Mouse (Mus musculus) erythroblast, adult 5-6 weeks (primary cell): Measurements from ENCODE around the gene Nck2. TPM values are rescaled to one million over a fixed set of nuclear protein-coding genes. Genes with fewer than 3 reads are reported as not detected.

ENCODE experiments used
- ATAC-seq: replicated peaks from 2 replicates; pipeline ENCODE4 v1.8.0; 2016; ENCODE audit warnings: moderate number of reproducible peaks, mild to moderate bottlenecking, moderate TSS enrichment, inconsistent platforms; ENCODE audit not compliant: poor library complexity, low FRiP score, severe bottlenecking
- total RNA-seq, 2 experiments: library from RNA; stranded (forward) in 1 of 2; stranded (reverse) in 1 of 2; fragments of 150-400 nt in 1 of 2; fragments of 200-764, 138-1000 nt in 1 of 2; gene quantifications; 2 replicates each; pipeline versions ENCODE4 v1.2.3 to v1.2.4; 2015 to 2017; ENCODE audit warnings: low replicate concordance in 2 of 2

Nck2 gene
- total RNA-seq, 2 experiments from 2014 or later, result 0.77 to 2.4 TPM

DNA sequence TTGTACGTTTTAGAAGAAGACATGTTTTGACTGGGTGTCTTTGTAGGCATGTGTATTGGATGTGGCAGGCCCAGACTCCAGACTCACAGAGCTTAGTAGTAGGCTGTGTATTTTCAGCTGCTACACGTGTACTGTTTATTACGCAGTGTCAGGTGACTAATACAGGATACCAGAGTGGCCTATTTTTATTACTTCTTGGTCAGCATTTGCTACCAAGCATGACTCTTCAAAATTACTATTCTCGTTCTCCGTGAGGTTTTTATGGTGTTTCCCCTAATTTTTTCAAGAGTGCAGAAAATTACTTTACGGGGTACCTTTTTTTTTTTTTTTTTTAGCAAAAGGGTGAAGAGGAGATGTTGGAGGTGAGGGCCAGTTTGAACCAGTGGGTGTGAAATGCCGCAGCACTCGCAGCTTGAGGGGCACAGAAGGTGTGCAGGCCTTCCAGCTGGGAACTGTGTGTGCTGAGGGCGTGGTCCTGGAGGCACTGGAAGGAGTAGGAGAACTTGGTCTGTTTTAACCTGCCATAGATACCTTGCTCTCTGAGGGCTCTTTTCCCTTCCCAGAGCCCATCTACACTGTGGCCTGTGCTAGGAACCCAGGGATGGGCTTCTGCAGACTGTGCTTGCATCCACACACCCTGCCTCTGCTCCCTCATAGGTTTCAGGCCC lies 21.7 kb downstream of the Nck2 start:
- ATAC-seq, result no peak

DNA sequence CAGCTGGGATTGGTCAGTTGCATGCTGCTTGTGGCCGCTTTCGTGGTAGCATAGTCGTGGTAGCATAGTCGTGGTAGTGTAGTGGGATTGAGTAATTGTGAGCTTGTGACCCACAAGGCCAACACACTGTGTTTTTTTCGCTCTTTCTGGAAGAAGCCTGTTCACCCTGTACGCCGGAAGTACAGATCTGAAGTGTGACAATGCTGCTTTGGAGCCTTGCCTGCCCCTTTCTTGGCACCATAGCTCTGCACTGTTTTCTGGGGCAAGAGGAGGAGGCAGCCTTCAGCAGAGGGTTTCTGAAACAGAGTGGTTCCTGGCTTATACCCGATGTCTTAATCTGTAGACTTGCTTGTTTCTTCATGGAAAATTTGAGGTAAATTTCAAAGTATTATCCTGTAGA lies 23.3 kb downstream of the Nck2 start:
- no peak for ATAC-seq

DNA sequence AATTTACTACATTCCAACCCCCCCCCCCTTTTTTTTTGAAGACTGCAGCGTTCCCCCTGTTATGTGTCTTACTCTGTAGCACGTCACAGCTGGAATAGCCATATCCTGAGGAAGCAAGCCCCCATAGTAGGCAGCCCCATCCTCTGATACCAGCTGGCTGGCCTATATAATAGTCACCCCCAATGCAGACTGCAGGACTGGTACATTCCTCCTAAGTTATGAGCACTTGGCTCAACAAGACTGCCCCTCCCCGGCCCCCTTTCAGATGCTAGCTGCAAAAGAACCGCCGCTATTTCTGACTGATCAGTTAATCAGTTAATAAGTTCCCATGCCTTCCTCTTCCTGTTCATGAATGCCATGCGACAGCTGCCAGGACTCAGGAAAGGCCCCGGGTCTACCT lies 23.8 kb downstream of the Nck2 start:
- no peak for ATAC-seq

DNA sequence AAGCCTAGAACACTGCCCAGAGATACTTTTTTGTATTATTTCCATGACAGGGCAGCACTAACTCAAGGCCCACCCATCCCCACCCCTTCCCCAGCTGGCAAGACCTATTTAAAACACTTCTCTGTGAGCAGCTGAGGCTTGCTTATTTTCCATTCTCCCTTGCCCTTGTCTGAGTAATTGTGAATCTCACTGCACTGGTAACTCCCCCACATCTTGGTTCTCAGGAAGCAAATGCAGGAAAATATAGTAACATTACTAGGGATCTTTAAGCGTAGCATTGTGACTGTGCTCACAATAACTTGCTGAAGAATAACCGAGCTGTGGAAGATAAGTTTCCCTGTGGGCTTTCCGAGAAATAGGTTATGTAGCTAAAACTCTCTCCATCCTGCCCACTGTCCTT lies 24.6 kb downstream of the Nck2 start:
- ATAC-seq, result no peak

DNA sequence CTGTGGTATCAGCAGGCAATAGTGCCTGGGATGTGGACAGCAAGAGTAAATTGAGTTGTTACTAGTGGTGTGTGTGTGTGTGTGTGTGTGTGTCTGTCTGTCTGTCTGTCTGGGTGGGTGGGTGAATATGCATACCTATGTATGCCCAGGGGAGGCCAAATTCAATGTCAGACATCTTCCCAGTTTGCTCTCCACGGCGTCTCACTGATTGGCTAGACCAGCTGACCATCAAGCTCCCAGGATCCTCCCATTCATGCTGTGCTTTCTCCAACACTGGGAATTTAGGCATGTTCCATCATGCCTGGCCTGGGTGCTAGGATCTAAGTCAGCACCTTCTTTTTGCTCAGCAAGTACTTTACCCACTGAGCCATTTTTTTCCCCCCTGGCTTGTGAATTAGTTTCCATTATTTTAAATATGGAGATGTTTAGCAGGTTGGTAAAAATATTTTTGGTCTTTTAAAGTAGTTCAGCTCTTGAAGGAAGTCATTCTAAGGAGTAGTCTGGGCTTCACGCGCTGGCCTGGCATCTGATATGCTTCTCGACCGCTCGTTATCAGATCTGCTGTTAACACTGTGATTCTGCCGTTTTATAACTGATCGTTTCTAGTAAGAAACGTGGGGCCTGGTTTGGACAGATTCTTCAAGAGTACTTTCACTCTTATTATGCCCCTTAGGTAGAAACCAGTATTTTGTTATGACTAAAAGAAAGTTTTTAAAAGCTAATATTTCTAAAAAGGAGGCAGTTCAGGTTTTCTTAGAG lies 26.2 kb downstream of the Nck2 start:
- no peak for ATAC-seq

DNA sequence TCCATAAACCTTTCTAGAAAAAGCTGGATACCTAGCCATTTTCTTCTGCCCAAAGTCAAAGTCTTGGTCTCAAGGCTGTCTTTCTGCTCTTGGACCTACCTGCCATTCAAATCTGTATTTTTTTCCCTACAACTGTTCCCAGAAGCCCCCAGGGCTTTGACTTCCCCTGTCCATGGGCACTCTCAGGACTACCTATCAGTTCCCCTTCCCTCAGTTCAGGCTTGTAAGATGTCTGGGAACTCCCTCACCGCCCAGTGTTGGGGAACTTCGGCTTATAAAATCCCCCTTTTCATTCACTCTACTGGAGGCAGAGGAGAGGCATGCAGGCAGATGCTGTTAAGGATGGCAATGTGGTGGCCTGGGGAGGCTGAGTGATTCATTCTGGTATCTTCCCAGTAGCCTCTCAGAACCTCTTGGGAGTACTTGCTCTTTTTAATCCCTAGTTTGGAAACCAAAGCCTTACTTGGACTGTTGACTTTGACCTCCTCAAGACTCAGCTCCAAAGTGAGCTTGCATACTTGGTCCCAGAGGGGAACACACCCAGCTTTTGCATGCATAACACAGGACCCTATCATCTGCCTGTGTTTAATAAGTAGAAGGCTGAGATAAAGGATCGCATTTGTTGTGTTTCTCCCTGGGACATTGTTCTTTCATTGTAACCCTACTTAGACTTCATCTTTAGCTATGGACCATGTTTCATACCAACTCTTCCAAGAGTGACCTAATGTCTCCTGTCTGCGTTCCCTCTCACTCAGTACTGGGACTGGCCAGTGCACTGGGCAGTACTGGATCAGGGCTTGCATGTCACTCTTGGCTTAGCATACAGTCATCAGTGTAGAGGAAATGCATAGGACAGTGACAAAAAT lies 27.0 kb downstream of the Nck2 start:
- no peak for ATAC-seq

DNA sequence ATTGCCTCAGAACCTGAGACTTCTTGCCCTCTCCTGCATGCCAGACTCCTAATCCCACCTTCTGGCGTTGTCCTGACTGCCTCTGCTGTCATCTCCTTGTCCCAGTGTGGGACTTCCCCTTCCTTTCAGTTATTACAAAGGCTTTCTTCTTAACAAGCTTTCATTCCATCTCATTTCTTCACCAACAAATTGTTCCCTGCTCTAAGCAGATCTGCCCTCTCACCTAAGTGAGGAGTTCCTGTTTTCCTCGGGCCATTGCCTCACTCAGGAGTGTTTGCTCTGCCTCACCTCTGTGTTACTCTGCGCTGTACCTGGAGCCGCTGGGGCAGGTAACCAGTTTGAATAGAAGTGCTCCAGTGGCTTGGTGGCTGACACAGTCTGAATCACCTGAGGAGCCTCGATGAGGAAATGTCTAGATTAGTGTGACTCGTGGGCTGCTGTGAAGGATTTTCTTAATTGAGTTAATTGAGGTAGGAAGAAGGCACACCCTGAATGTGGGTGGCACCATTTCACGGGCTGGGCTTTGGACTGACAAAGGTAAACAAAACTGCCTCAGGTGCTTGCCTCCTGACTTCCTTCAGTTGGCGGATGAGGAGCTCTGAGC lies 27.8 kb downstream of the Nck2 start:
- no peak for ATAC-seq

DNA sequence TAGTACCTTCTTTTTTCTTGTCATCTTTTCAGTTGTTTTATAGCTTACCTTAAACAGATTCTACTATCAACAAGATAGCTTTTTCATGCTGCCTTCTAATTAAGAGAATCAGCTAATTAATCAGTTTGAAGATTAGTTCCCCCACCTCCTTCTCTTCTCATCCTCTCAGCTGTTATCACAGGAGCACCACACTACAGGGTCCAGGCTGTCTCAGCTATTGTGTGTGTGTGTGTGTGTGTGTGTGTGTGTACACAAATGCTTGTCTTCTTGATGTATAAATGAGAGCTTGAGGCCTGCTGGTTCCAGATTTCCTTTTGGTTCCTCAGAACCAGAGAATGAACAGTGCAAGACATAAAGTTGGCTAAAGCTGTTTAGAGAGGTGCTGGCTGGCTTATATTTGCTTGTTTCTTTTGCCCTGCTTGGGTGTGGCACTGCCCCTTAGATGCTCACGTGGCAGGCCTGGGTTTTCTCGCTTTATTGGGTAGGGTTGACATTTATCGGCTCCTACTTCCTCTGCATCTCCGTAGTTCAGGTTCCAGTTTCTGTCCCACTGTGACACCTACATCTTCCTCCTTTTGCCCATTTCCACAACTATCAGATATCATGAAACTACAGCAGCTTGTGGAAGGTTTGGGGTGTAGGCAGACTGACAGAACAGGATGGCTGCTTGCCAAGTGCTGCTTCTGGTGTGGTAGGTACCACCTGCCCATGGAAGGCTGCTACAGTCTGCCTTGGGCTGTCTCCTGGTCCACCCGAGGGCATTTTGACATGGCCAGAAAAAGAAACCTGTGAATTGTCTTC lies 29.6 kb downstream of the Nck2 start:
- ATAC-seq, result 0 out of 2 replicates have a peak, but pooled peaks have one; percentile 54

DNA sequence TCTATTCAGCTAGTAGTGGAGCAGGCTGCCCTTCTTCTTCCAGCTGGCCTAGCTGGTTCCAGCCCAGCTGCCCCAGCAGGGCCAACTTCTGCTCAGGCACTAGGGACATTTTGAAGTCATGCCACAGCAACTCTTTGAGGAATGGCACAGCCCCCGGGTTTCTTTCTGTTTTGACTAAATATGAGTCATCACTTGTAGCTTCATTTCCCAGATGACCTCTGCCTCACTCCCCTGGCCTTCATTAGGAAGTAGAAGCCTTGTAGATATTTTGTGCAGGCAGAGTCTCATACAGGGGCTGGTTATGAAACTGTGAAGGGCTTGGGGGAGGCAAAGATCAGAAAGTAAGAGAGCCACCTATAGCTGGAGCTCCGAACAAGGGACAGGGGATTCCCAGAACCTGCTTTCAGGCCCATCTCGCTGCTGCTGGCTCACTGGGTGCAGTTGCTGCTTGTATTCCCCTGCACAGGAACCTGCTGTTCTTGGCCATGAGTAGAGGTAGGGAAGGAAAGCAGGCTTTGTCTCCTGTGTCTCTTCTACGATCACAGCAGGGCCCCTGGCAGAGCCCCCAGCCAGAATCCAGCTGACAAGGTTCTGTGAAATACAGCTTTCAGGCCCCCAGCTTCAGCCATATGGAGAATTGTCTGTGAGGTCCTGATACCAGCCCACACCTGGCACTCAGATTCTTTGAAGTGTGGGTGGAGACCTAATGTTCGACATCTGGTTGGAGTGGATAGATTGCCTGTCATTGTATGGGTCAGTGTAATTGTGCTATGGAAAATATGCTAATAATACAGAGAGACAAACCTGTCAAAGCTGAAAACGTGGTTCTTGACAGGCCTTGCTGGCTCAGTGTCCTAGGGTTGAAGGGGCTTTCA lies 30.4 kb downstream of the Nck2 start:
- ATAC-seq, result no peak

DNA sequence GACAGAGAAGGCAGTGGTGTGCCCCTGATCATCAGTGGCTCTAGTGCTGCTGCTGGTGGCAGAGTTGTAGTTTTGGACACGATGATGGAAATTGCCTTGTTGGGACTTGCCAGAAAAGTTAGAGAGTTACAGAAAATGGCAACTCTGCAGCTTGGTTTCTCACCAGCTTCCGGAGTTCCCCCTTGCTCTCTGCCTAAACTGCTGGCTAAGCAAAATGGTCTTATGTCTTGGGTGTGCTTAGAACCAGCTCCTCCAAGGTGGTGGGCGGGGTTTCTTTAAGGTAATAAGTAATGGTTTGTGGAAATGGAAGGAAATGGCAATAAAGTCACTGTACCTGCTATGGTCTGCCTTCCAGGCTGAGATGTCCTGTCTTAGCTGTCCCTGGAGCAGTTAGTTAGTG lies 33.6 kb downstream of the Nck2 start:
- no peak for ATAC-seq

DNA sequence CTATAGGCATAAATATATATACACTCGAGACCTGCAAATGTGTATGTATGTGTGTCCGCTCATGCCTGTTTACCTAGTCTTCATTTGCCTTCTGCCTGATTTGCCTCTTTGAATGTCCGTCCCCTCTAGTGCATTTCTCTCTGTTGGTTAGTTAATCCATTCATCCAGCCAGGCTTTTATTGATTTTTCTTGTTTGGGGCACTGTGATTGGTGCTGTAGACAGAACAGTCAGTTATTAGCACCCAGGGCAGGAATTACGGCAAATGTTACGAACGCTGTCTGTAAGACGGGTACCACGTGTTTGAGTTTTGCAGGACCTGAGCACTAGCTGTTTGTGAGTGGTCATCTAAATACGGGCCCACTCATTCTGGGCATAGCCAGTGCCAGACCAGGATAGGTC lies 40.8 kb downstream of the Nck2 start:
- no peak for ATAC-seq

DNA sequence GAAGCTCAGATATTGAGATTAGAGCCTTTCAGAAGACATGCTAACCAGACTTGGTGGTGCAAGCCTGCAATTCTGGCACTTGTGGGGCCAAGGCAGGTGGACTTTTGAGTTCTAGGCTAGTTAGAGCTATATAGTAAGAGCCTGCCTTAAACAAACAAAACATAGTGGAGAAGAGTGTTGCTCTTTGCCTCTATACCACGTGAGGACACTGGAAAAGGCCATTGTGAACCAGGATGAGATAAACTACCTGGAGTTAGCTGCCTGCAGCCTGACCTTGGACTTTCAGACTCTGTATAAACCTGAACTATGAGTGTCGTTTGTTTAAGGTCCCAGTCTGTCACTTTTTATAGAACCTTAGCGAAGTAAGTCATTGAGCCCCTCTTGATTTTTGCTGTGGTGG lies 42.1 kb downstream of the Nck2 start:
- no peak for ATAC-seq

DNA sequence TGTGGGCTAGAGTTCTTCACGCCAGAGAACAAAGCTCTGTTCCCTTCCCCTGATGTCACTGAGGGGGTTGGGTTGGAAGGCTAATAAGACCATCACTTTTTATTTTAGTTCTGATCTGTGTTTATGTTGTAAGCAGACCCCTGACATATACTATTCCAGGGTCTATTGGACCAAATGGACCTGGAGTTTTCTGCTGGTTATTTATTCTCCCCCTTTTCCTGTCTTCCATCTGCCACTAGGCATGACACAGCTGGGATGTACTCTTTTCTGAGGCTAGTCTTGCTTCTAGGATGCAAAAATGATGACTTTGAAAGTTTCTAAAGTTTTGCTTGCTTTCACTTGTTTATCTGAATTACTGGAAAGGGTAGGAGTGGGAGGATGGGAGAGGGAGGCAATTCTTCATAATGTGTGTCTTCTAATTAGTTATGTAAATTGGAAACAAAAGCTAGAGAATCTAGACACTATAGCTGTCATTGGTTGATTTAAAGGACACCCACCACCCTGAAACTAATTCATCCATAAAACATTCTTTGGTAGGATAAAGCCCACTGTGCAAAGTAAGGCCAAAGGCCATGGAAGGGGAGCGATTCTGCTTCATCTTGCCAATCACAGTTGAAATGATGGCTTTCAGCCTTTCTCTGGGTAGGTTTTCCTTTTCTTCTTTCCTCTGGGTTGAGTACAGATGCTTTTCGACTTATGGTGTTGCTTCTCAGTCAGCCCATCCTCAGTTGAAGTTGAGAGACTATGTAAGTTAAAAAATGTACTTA lies 42.8 kb downstream of the Nck2 start:
- ATAC-seq, result no peak

DNA sequence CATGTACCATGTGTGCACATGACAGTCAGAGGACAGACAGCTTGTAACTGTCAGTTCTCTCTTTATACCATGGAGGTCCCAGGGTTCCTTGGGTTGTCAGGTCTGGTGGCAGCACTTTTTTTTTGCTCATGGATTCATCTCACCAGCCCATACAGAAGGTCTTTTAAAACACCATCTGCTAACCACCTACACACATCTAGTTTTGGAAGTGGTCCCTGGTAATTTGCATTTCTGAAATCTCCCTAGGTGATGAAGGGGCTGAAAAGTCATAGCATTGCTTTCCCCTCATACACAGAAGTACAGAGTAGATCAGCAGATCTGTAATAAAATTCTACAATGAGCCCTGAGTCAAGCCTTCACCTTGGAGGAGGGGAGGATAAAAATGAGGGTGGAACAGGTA lies 44.9 kb downstream of the Nck2 start:
- ATAC-seq, result no peak

DNA sequence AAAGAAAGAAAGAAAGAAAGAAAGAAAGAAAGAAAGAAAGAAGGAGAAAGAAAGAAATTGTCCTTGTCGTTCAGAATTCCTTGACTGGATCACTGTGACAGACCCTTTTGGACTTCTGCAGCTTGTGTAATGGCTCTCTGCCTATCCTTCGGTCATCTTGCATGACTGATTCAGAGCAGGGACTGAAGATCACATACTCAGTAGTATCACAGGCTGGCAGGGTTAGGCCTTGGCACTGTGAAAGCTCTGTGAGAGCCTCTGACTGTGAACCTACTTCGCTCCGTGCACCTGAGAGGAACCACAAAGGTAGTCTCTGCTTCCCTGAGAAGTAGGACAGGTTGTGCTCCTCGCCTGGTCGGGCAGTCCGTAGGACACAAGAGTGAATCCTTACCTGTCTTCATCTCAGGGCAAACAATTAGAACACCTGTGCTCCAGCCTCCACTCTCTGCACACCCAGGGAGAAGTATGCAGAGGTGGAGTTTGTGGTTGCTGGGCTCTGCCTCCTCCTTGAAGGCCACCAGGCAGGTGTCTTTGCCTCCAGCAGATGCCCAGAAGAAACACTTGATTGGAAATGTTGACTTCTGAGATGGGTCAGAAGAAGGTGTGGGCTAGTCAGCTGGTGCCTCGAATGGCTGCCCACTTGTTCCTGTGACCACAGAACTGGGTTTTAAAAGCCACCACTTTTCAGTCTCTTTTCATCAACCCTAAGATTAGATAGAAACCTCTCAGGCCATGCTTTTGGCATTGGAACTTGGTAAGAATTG lies 47.3 kb downstream of the Nck2 start:
- no peak for ATAC-seq

DNA sequence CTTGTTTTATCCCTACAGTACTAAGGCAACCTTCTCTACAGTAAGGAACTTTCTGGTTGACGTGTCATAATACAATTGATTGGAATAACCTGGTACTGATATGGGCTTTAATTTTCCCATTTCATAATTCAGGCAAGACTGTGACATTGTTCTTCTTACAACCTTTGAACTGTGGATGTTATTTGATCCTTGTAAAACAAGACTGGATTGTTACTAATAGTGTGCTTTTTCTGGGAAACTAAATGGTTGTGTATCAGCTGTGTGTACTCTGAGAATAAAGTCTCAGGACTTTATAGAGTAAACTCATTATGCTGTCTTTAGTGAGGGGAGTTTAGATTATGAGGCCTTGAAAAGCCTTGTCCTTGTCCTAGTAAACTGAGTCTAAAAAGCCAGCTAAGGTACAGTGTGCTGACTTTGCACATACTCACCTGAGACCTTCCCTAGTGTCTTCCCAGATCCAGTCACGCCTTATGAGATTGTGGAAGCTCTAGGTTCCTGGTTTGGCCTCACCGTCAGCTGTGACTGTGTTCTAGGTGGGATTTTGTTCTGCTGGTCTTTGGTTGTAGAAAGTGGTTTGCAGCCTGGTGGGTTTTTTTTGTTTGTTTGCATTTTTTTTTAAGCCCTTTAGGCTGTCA lies 48.5 kb downstream of the Nck2 start:
- ATAC-seq, result no peak

DNA sequence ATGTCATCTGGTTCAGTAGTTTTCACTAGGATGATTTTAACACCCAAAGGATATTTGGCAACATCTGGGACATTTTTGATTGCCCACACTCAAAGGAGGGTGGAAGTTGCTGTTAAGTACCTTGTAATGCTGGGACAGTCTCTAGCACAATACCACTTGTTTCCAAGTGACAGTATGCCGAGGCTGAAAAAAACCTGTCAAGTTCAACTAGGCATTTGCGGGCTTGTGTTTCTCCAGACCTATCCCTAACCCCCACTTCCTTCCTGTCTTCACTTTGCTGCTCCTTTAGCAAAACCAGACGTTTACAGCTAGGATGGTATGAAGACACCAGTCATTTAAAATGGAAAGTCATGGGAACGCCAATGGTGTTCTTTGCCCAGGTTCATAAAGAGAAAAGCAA lies 51.7 kb downstream of the Nck2 start:
- ATAC-seq, result no peak
